ENCODE assay signal across 8 mouse cellular contexts in genomic region chr2:146221929-146222278, GRCm38 (mm10). TPM values are rescaled to one million over a fixed set of nuclear protein-coding genes. Genes with fewer than 3 reads are reported as not detected.
DNase-seq lines count a peak whose midpoint lies in the region; ATAC-seq and TF ChIP-seq lines count a peak whose summit lies in the region.

No protein-coding gene starts in this region.

- intact Hi-C loops in left cerebral cortex, adult 2 months (cut with DNase I), result loop anchor here (2.0 to 5.0 kb wide), 2 partner anchors 35 to 135 kb away; no protein-coding TSS in a partner anchor

- H3K36me3 ChIP-seq in lung, postnatal 0 days (ENCODE audit: insufficient read depth, low read length), result no peaks in the 10 kb centered on the region
- no peaks in the 10 kb centered on the region for H3K36me3 ChIP-seq in forebrain, embryonic 14.5 days (ENCODE audit: control insufficient read depth, insufficient read depth, low read length)

- H3K4me1 ChIP-seq in lung, postnatal 0 days (ENCODE audit: insufficient read depth, low read depth, low read length), result peaks cover 22% of the 10 kb centered on the region
- peaks cover 45% of the 10 kb centered on the region for H3K4me1 ChIP-seq in forebrain, embryonic 14.5 days (ENCODE audit: control insufficient read depth, insufficient read depth, low read length)

- no peak overlapping the region for H3K9ac ChIP-seq in lung, postnatal 0 days (replicated peaks; ENCODE audit: low read depth)
- H3K9ac ChIP-seq in forebrain, embryonic 14.5 days (ENCODE audit: low read length), result peak overlapping the region; percentile 99

- no peaks in the 10 kb centered on the region for H3K9me3 ChIP-seq in lung, postnatal 0 days (ENCODE audit: low read length)
- H3K9me3 ChIP-seq in forebrain, embryonic 14.5 days (replicated peaks; ENCODE audit: control insufficient read depth, low read length), result no peaks in the 10 kb centered on the region

- peak overlapping the region; percentile 41 for H3K4me3 ChIP-seq in lung, postnatal 0 days (ENCODE audit: low read depth, low read length)
- peak overlapping the region; percentile 93 for H3K4me3 ChIP-seq in forebrain, embryonic 14.5 days (ENCODE audit: low read depth, low read length)
- H3K4me3 ChIP-seq in left cerebral cortex, adult 2 months, result peak overlapping the region; percentile 59

- peak overlapping the region; percentile 87 for H3K4me2 ChIP-seq in lung, postnatal 0 days (replicated peaks; ENCODE audit: low read depth, low read length)
- peak overlapping the region; percentile 86 for H3K4me2 ChIP-seq in forebrain, embryonic 14.5 days (ENCODE audit: low read length)

- no peak for TF ChIP-seq EP300 in lung, postnatal 0 days (IDR thresholded peaks at IDR 0.05)

- peak; percentile 18 for ATAC-seq in lung, postnatal 0 days
- peak; percentile 80 for ATAC-seq in forebrain, embryonic 14.5 days
- ATAC-seq in activated CD4-positive, CD25-positive, alpha-beta regulatory T cell, adult 4 months, result no peak

- DNase-seq in adrenal gland, adult 18-20 months (ENCODE audit: low spot score in 2 of 2), result peak; percentile 22 to 34
- no peak for DNase-seq in adrenal gland, postnatal 4 days (ENCODE audit: low spot score in 2 of 2)
- DNase-seq in lung, postnatal 0 days (ENCODE audit: low spot score), result no peak
- no peak for DNase-seq in lung, postnatal 14 days
- DNase-seq in forebrain, embryonic 14.5 days (ENCODE audit: low spot score), result peak; percentile 96
- peak in 1 of 2 experiments; percentile 51 for DNase-seq in left cerebral cortex, adult 2 months (ENCODE audit: extremely low spot score in 1 of 2, low spot score in 2 of 2)
- DNase-seq in neural tube, embryonic 10.5 days (ENCODE audit: extremely low spot score, low spot score), result peak; percentile 81

- no peak for TF ChIP-seq CTCF in lung, postnatal 0 days (IDR thresholded peaks at IDR 0.05)
- TF ChIP-seq CTCF in left cerebral cortex, adult 2 months (IDR thresholded peaks at IDR 0.05), result no peak

- 1% methylated on average over 36 of the region's 44 CpGs for WGBS in lung, postnatal 0 days
- WGBS in forebrain, embryonic 14.5 days, result under 1% methylated on average over 44 of the region's 44 CpGs

- no peak overlapping the region for H3K27ac ChIP-seq in lung, postnatal 0 days (ENCODE audit: low read length)
- peak overlapping the region; percentile 98 for H3K27ac ChIP-seq in forebrain, embryonic 14.5 days (ENCODE audit: low read depth, low read length)
- peak overlapping the region; percentile 78 for H3K27ac ChIP-seq in left cerebral cortex, adult 2 months

- peaks cover 85% of the 10 kb centered on the region for H3K27me3 ChIP-seq in lung, postnatal 0 days (replicated peaks; ENCODE audit: insufficient read depth, low read length)
- H3K27me3 ChIP-seq in forebrain, embryonic 14.5 days (replicated peaks; ENCODE audit: control insufficient read depth, insufficient read depth, low read length), result peaks cover 12% of the 10 kb centered on the region

RNA-seq across cellular contexts. Expression of gene Insm1, which starts 0.2 kb away (rescaled TPM):
- 1 to 10 TPM; 5.6 to 7.0 TPM for total RNA-seq in adrenal gland, adult 18-20 months (2021)
- total RNA-seq in adrenal gland, postnatal 4 days (2021), result 10 to 100 TPM; 16.6 to 16.8 TPM
- polyA plus RNA-seq in lung, postnatal 0 days (2015; fragmentation: Nextera tagmentation; extraction: Ambion mirVana), result 0.06 TPM in 1 of 2 replicates, not detected in the other
- 12.6 and 14.7 TPM in 2 replicates for polyA plus RNA-seq in forebrain, embryonic 14.5 days (2014; fragmentation: Nextera tagmentation; extraction: Ambion mirVana)
- 1 to 10 TPM; 4.8 to 6.1 TPM for total RNA-seq in left cerebral cortex, adult 2 months (2021)
- not detected for polyA plus RNA-seq in activated CD4-positive, CD25-positive, alpha-beta regulatory T cell, adult 4 months (2017; shearing (Covaris generic))

Comparison
In these comparisons a context has a peak if more than half of its experiments do, and no peak if none do; other contexts are left out.
1. DNase-seq: peak in adrenal gland, adult 18-20 months (2 of 2), forebrain, embryonic 14.5 days (single experiment) and neural tube, embryonic 10.5 days (single experiment); none in adrenal gland, postnatal 4 days (0 of 2), lung, postnatal 0 days (single experiment) and lung, postnatal 14 days (single experiment).
2. H3K4me3 ChIP-seq: peak in every context shown above with its lines; median percentile 93 in forebrain, embryonic 14.5 days; 59 in left cerebral cortex, adult 2 months; 41 in lung, postnatal 0 days.